Mouse (Mus musculus) frontal cortex, adult 2 months (tissue): ENCODE measurements at regions not wholly inside any gene's neighbourhood (a gene's known extent, or its start where the extent isn't known, plus 50 kb on each side); places are given as distances from the start of the nearest gene placed in this dataset.

Experiments used
- DNase-seq, 2 experiments: peaks; one replicate each; pipeline ENCODE4 v3.0.0; 2022; ENCODE audit warnings: low spot score in 1 of 2; ENCODE audit errors: extremely low spot score in 1 of 2

- peak in 1 of 2 experiments; percentile 8 for DNase-seq
These were observed 63.7 kb upstream of the Gm773 start for GRCm38 (mm10) chrX:56276348-56276747.

- peak; percentile 1 to 43 for DNase-seq
These were observed 61.5 kb upstream of the Gm773 start for GRCm38 (mm10) chrX:56274170-56274569.

- peak; percentile 43 to 63 for DNase-seq
These were observed 57.0 kb upstream of the Gm773 start for GRCm38 (mm10) chrX:56269706-56270105.
